Mouse (Mus musculus): Measurements from ENCODE around the gene Pdzd2. TPM values are rescaled to one million over a fixed set of nuclear protein-coding genes. Genes with fewer than 3 reads are reported as not detected.

Pdzd2 gene
- polyA plus RNA-seq, 1 experiment from 2014 or later, result 33.2 TPM

DNA sequence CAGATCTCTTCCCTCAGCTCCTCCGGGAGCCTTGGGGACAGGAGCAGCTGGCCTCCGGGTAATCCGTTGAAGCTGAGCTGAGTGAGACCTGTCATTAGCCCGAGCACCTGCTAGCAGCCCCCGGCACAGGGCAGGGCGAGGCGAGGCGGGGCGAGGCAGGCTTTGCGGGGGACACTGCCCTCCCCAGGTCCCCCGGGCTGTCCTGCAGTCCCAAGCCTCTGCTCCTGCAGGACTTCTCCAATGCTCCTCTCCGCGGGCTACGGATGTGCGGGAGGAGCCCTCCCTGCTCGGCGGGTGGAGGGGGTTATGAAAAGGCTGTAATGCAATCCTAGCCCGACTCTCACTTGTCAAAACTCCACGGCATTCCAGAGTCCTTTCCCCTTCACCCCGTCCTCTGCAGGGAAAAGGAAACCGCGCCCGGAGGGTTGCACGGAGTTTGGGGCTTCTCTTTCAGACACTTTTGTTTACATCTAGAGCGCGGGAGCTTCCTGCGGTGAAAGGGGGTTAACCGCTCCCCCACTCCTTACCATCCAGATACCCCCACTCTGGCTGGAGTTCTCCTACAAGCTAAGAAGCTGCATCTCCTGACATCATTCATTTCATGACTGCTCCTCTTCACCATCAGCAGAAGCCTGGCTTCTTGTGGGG lies 190.3 kb downstream of the Pdzd2 start:
- Histone ChIP-seq H3K4me2 (ENCODE audit: low read depth, low read length) (peak overlapping the region; percentile 75), H3K4me3 (ENCODE audit: low read length) (peak overlapping the region; percentile 55), H3K9me3 (ENCODE audit: control insufficient read depth, low read length) (no peaks in the 10 kb centered on the region), H3K36me3 (ENCODE audit: control insufficient read depth, insufficient read depth, low read length) (no peaks in the 10 kb centered on the region), H3K27me3 (ENCODE audit: control insufficient read depth, insufficient read depth, low read depth, low read length) (no peaks in the 10 kb centered on the region), H3K9ac (ENCODE audit: low read length) (peak overlapping the region; percentile 67), H3K4me1 (replicated peaks; ENCODE audit: control insufficient read depth, insufficient read depth, low read length) (peaks cover 25% of the 10 kb centered on the region), H3K27ac (ENCODE audit: low read length) (peak overlapping the region; percentile 75)
- under 1% methylated on average over 28 of the region's 28 CpGs for WGBS
- peak; percentile 57 for ATAC-seq (ENCODE audit: low read depth)

- Histone ChIP-seq H3K9ac (ENCODE audit: low read length) (peak overlapping the region; percentile 67), H3K27ac (ENCODE audit: low read length) (no peak overlapping the region), H3K4me2 (ENCODE audit: low read depth, low read length) (peak overlapping the region; percentile 75), H3K9me3 (ENCODE audit: control insufficient read depth, low read length) (no peaks in the 10 kb centered on the region), H3K27me3 (ENCODE audit: control insufficient read depth, insufficient read depth, low read depth, low read length) (no peaks in the 10 kb centered on the region), H3K36me3 (ENCODE audit: control insufficient read depth, insufficient read depth, low read length) (no peaks in the 10 kb centered on the region), H3K4me1 (replicated peaks; ENCODE audit: control insufficient read depth, insufficient read depth, low read length) (peaks cover 24% of the 10 kb centered on the region), H3K4me3 (ENCODE audit: low read length) (peak overlapping the region; percentile 55)
- 32% methylated on average over 4 of the region's 4 CpGs for WGBS
- ATAC-seq (ENCODE audit: low read depth), result no peak
Observed at GRCm38 (mm10) chr15:12548696-12549095, 191.0 kb downstream of the Pdzd2 start.

GRCm38 (mm10) chr15:12547640-12548405 lies 191.9 kb downstream of the Pdzd2 start:
- no peaks in the 10 kb centered on the region for H3K27me3 ChIP-seq (ENCODE audit: control insufficient read depth, insufficient read depth, low read depth, low read length)
- H3K4me1 ChIP-seq (replicated peaks; ENCODE audit: control insufficient read depth, insufficient read depth, low read length), result peaks cover 22% of the 10 kb centered on the region
- H3K4me3 ChIP-seq (ENCODE audit: low read length), result 0 out of 2 replicates have a peak overlapping the region, but pooled peaks have one; percentile 6
- no peaks in the 10 kb centered on the region for H3K9me3 ChIP-seq (ENCODE audit: control insufficient read depth, low read length)
- no peak for ATAC-seq (ENCODE audit: low read depth)
- H3K27ac ChIP-seq (ENCODE audit: low read length), result no peak overlapping the region
- no peak overlapping the region for H3K4me2 ChIP-seq (ENCODE audit: low read depth, low read length)
- 69% methylated on average over 5 of the region's 5 CpGs for WGBS
- H3K9ac ChIP-seq (ENCODE audit: low read length), result no peak overlapping the region
- H3K36me3 ChIP-seq (ENCODE audit: control insufficient read depth, insufficient read depth, low read length), result no peaks in the 10 kb centered on the region

DNA sequence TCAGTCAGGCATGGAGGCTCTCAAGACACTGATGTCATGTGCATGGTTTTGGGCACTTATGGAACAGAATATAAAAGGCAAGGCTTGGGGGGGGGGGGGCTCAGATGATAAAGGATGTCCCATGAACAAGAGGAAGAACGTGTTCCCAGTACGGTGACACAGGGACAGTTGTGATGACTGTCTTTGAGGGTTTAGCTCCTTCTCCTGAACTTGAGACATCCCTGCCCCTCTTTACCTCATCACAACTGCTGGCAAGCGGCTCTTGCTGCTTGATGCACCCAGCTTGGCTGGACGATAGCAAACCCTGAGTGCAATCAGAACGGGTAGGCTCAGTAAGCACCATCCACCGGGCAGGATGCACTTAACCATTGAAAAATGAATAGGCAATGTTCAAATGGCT lies 192.9 kb downstream of the Pdzd2 start:
- Histone ChIP-seq H3K4me3 (ENCODE audit: low read length) (0 out of 2 replicates have a peak overlapping the region, but pooled peaks have one; percentile 1), H3K27me3 (ENCODE audit: control insufficient read depth, insufficient read depth, low read depth, low read length) (no peaks in the 10 kb centered on the region), H3K9ac (ENCODE audit: low read length) (no peak overlapping the region), H3K4me1 (replicated peaks; ENCODE audit: control insufficient read depth, insufficient read depth, low read length) (peaks cover 22% of the 10 kb centered on the region), H3K9me3 (ENCODE audit: control insufficient read depth, low read length) (no peaks in the 10 kb centered on the region), H3K27ac (ENCODE audit: low read length) (no peak overlapping the region), H3K4me2 (ENCODE audit: low read depth, low read length) (no peak overlapping the region), H3K36me3 (ENCODE audit: control insufficient read depth, insufficient read depth, low read length) (no peaks in the 10 kb centered on the region)
- 68% methylated on average over 6 of the region's 6 CpGs for WGBS
- no peak for ATAC-seq (ENCODE audit: low read depth)

DNA sequence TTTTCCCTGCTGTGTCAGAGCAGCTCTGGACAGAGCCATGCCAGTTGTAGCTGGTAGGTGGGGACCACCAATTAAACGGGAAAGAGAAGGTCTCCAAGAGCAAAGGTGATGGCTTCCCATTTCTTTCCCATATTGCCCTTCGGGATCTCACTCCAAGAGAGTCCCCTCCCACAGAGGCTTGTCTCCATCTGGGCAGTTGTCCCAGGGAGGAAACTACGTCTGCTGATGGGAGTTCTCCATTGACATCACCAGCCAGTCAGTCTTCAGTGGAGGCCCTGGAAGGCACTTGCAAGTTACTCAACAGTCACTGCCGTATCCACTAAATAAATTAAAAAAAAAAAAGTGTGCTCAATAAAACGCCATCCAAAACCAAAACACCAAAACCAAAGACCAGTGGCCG lies 194.1 kb downstream of the Pdzd2 start:
- H3K4me1 ChIP-seq (replicated peaks; ENCODE audit: control insufficient read depth, insufficient read depth, low read length), result peaks cover 19% of the 10 kb centered on the region
- H3K4me2 ChIP-seq (ENCODE audit: low read depth, low read length), result no peak overlapping the region; the same call in 1 of the 2 replicates

DNA sequence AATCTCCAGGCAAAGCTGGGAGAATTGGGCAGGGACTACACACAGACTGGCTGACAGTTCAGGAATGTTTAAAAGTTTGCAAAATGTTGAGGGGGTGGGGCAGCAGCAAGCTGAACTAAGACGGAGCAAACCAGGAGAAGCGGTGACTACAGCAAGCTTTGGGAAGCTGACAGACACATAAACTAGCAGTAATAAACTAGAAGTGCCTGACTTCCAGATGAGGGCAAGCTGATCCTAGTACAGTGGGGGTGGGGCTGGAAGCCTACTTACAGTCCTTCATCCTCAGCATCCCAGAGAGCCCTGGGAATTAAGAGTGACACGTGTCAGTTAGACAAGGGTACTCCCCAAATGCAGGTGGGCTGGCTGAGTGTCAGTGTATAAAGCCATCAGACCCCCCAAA lies 194.5 kb downstream of the Pdzd2 start:
- no peak overlapping the region; the same call in 1 of the 2 replicates for H3K4me2 ChIP-seq (ENCODE audit: low read depth, low read length)
- H3K27ac ChIP-seq (ENCODE audit: low read length), result no peak overlapping the region
- H3K27me3 ChIP-seq (ENCODE audit: control insufficient read depth, insufficient read depth, low read depth, low read length), result no peaks in the 10 kb centered on the region
- 36% methylated on average over 3 of the region's 3 CpGs for WGBS
- no peak for ATAC-seq (ENCODE audit: low read depth)
- no peak overlapping the region for H3K9ac ChIP-seq (ENCODE audit: low read length)
- H3K9me3 ChIP-seq (ENCODE audit: control insufficient read depth, low read length), result no peaks in the 10 kb centered on the region
- no peaks in the 10 kb centered on the region for H3K36me3 ChIP-seq (ENCODE audit: control insufficient read depth, insufficient read depth, low read length)
- H3K4me3 ChIP-seq (ENCODE audit: low read length), result no peak overlapping the region
- H3K4me1 ChIP-seq (replicated peaks; ENCODE audit: control insufficient read depth, insufficient read depth, low read length), result peaks cover 15% of the 10 kb centered on the region

More for the DNA sequence above, 194.1 kb downstream of the Pdzd2 start:
- no peaks in the 10 kb centered on the region for H3K36me3 ChIP-seq (ENCODE audit: control insufficient read depth, insufficient read depth, low read length)
- no peaks in the 10 kb centered on the region for H3K27me3 ChIP-seq (ENCODE audit: control insufficient read depth, insufficient read depth, low read depth, low read length)
- H3K4me3 ChIP-seq (ENCODE audit: low read length), result no peak overlapping the region
- no peak overlapping the region for H3K27ac ChIP-seq (ENCODE audit: low read length)
- 57% methylated on average over 6 of the region's 6 CpGs for WGBS
- H3K9ac ChIP-seq (ENCODE audit: low read length), result no peak overlapping the region
- no peak for ATAC-seq (ENCODE audit: low read depth)
- no peaks in the 10 kb centered on the region for H3K9me3 ChIP-seq (ENCODE audit: control insufficient read depth, low read length)

DNA sequence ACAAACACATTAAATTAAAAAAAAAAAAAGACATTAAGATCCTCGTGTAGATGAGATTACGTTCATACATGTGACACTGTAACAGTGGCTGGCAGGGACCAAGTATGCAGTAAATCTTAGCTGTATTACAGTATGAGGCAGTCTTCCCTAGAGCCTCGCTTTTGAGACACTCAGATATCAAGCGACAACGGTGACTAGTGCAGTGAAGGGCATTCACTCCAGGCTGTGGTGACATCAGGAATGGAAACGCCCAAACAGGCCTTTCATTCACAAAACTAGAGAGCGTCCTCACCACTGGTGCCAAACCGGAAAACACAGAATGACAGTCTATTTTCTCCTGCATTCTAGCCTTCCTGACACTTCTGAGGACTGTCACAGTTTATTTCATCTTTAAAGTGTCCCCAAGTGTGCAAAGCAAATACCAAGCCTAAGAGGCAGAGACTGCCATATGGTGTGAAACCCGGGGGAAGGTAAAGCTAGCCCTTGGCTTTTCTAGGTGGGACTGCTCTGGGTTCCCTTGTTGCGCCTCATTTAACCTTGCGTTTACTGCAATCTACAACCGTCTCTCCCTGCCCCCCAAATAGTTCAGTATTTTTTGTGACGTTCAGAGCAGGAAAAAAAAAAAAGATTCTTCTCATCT lies 195.9 kb downstream of the Pdzd2 start:
- ATAC-seq (ENCODE audit: low read depth), result no peak
- WGBS, result 70% methylated on average over 13 of the region's 13 CpGs
- Histone ChIP-seq H3K27ac (ENCODE audit: low read length) (no peak overlapping the region), H3K9me3 (ENCODE audit: control insufficient read depth, low read length) (no peaks in the 10 kb centered on the region), H3K4me2 (ENCODE audit: low read depth, low read length) (no peak overlapping the region), H3K4me1 (replicated peaks; ENCODE audit: control insufficient read depth, insufficient read depth, low read length) (peaks cover 9% of the 10 kb centered on the region), H3K27me3 (ENCODE audit: control insufficient read depth, insufficient read depth, low read depth, low read length) (no peaks in the 10 kb centered on the region), H3K9ac (ENCODE audit: low read length) (no peak overlapping the region), H3K36me3 (ENCODE audit: control insufficient read depth, insufficient read depth, low read length) (no peaks in the 10 kb centered on the region), H3K4me3 (ENCODE audit: low read length) (no peak overlapping the region)

GRCm38 (mm10) chr15:12542316-12542715 lies 197.4 kb downstream of the Pdzd2 start:
- Histone ChIP-seq H3K9ac (ENCODE audit: low read length) (no peak overlapping the region), H3K4me2 (ENCODE audit: low read depth, low read length) (no peak overlapping the region), H3K27me3 (ENCODE audit: control insufficient read depth, insufficient read depth, low read depth, low read length) (no peaks in the 10 kb centered on the region), H3K4me1 (replicated peaks; ENCODE audit: control insufficient read depth, insufficient read depth, low read length) (peaks cover 9% of the 10 kb centered on the region), H3K27ac (ENCODE audit: low read length) (no peak overlapping the region), H3K4me3 (ENCODE audit: low read length) (no peak overlapping the region), H3K9me3 (ENCODE audit: control insufficient read depth, low read length) (no peaks in the 10 kb centered on the region), H3K36me3 (ENCODE audit: control insufficient read depth, insufficient read depth, low read length) (no peaks in the 10 kb centered on the region)
- no peak for ATAC-seq (ENCODE audit: low read depth)
- 43% methylated on average over 6 of the region's 6 CpGs for WGBS

DNA sequence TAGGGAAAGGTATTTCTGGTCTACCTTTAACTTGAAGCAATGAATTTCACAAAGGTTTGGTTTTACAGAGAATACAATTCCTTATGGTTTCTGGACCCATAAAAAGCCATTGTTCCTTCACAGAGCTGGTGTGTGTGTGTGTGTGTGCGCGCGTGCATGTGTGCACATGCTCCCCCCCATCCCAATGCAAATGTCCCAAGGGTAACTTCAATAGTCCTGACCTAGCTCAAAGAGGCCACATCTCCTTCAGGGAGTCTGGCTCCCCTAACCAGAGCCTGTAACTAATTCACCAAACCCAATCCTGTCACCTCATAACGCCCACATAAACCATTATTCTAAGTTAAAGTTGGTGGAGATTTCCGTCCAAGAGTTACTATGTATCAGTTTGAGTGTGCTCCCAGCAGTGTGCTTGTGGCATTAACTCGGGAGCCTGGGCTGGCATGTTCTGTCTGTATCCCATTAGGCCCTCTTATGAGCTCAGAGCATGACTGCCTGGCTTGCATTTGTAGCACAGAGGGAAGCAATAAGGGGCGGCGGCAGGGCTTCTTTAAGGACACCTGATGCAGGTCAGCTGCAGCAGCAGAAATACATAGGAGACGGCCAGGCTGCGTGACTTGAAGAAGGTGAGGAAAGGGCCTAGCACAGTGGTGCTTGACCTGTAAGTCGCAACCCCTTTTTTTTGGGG lies 200.0 kb downstream of the Pdzd2 start:
- 89% methylated on average over 11 of the region's 11 CpGs for WGBS

More for the DNA sequence above, 200.0 kb downstream of the Pdzd2 start:
- Histone ChIP-seq H3K36me3 (ENCODE audit: control insufficient read depth, insufficient read depth, low read length) (no peaks in the 10 kb centered on the region), H3K4me3 (ENCODE audit: low read length) (no peak overlapping the region), H3K9me3 (ENCODE audit: control insufficient read depth, low read length) (no peaks in the 10 kb centered on the region), H3K4me1 (replicated peaks; ENCODE audit: control insufficient read depth, insufficient read depth, low read length) (no peaks in the 10 kb centered on the region; the same call in 1 of the 2 replicates), H3K9ac (ENCODE audit: low read length) (no peak overlapping the region), H3K27me3 (ENCODE audit: control insufficient read depth, insufficient read depth, low read depth, low read length) (no peaks in the 10 kb centered on the region), H3K27ac (ENCODE audit: low read length) (no peak overlapping the region), H3K4me2 (ENCODE audit: low read depth, low read length) (no peak overlapping the region)
- no peak for ATAC-seq (ENCODE audit: low read depth)

All from lung, embryonic 16.5 days (tissue).